Comparison of ENCODE assay signal across 9 mouse cellular contexts in genomic region chr15:100303428-100304018, GRCm38 (mm10). TPM values are rescaled to one million over a fixed set of nuclear protein-coding genes. Genes with fewer than 3 reads are reported as not detected.
DNase-seq lines count a peak whose midpoint lies in the region; ATAC-seq and TF ChIP-seq lines count a peak whose summit lies in the region.
"Had no signal": no experiment of that assay in that cellular context is flagged by ENCODE, and none has a peak within 500 bp of the region (broad histone marks: within the 10 kb centered on the region; RNA-seq: fewer than 3 reads in every experiment).

No protein-coding gene starts in this region.

- H3K9ac ChIP-seq in kidney, embryonic 14.5 days (ENCODE audit: low read depth, low read length) = no peak overlapping the region
- peak overlapping the region; percentile 72; the same call in 1 of the 2 replicates for H3K9ac ChIP-seq in forebrain, postnatal 0 days

- no peaks in the 10 kb centered on the region for H3K36me3 ChIP-seq in kidney, embryonic 14.5 days (ENCODE audit: control insufficient read depth, insufficient read depth, low read length)
- H3K36me3 ChIP-seq in forebrain, postnatal 0 days (ENCODE audit: insufficient read depth) = no peaks in the 10 kb centered on the region

- no peak overlapping the region; the same call in 1 of the 2 replicates for H3K4me3 ChIP-seq in kidney, embryonic 14.5 days (ENCODE audit: low read length)
- H3K4me3 ChIP-seq in bone marrow, adult 2 months (replicated peaks; ENCODE audit: control insufficient read depth, low read depth, low read length) = peak overlapping the region; percentile 37
- H3K4me3 ChIP-seq in forebrain, postnatal 0 days (ENCODE audit: low read depth, low read length) = peak overlapping the region; percentile 52

- 40% methylated on average over 8 of the region's 8 CpGs for WGBS in kidney, embryonic 14.5 days
- 10% methylated on average over 8 of the region's 8 CpGs for WGBS in bone marrow, adult 2 months
- 39% methylated on average over 8 of the region's 8 CpGs for WGBS in forebrain, postnatal 0 days

- no peak for TF ChIP-seq POLR2A in bone marrow, adult 2 months (IDR thresholded peaks at IDR 0.05; ENCODE audit: borderline replicate concordance, control insufficient read depth, low read depth, low read length)

- no peak for ATAC-seq in kidney, embryonic 14.5 days (ENCODE audit: low FRiP score, low TSS enrichment)
- no peak for ATAC-seq in forebrain, postnatal 0 days
- ATAC-seq in megakaryocyte-erythroid progenitor cell, adult 5-6 weeks (replicated peaks; ENCODE audit: low FRiP score, low TSS enrichment, poor library complexity, severe bottlenecking) = 0 out of 2 replicates have a peak, but pooled peaks have one; percentile 15

- no peak for DNase-seq in kidney, adult 9 months
- no peak for DNase-seq in forebrain, postnatal 0 days
- no peak for DNase-seq in adrenal gland, postnatal 14 days
- DNase-seq in embryo, embryonic 9.5 days (ENCODE audit: extremely low spot score) = no peak
- no peak for DNase-seq in urinary bladder, adult 2 months (ENCODE audit: low spot score)

- TF ChIP-seq CTCF in bone marrow, adult 2 months (IDR thresholded peaks at IDR 0.05; ENCODE audit: control insufficient read depth, insufficient read depth, low read length) = no peak
- TF ChIP-seq CTCF in forebrain, postnatal 0 days (IDR thresholded peaks at IDR 0.05; ENCODE audit: low read depth) = no peak

- H3K4me1 ChIP-seq in kidney, embryonic 14.5 days (ENCODE audit: control insufficient read depth, insufficient read depth, low read length) = peaks cover 6% of the 10 kb centered on the region; the same call in 1 of the 2 replicates
- no peaks in the 10 kb centered on the region; the same call in 1 of the 2 replicates for H3K4me1 ChIP-seq in bone marrow, adult 2 months (ENCODE audit: control insufficient read depth, insufficient read depth, low read length)
- no peaks in the 10 kb centered on the region for H3K4me1 ChIP-seq in forebrain, postnatal 0 days (ENCODE audit: insufficient read depth)

- peak overlapping the region; percentile 61 for H3K4me2 ChIP-seq in kidney, embryonic 14.5 days (replicated peaks; ENCODE audit: low read depth, low read length)
- H3K4me2 ChIP-seq in forebrain, postnatal 0 days (ENCODE audit: low read depth) = peak overlapping the region; percentile 87

- H3K9me3 ChIP-seq in kidney, embryonic 14.5 days (ENCODE audit: control insufficient read depth, low read length) = no peaks in the 10 kb centered on the region
- H3K9me3 ChIP-seq in forebrain, postnatal 0 days (ENCODE audit: low read length) = no peaks in the 10 kb centered on the region

- H3K27ac ChIP-seq in kidney, embryonic 14.5 days (ENCODE audit: low read depth, low read length) = peak overlapping the region; percentile 88
- peak overlapping the region; percentile 64 for H3K27ac ChIP-seq in bone marrow, adult 2 months (ENCODE audit: control insufficient read depth, insufficient read depth, low read depth, low read length, poor library complexity)
- H3K27ac ChIP-seq in forebrain, postnatal 0 days (ENCODE audit: low read depth, low read length) = no peak overlapping the region

- no peaks in the 10 kb centered on the region for H3K27me3 ChIP-seq in kidney, embryonic 14.5 days (ENCODE audit: control insufficient read depth, insufficient read depth, low read length)
- H3K27me3 ChIP-seq in forebrain, postnatal 0 days (ENCODE audit: insufficient read depth, low read length) = no peaks in the 10 kb centered on the region

RNA-seq across cellular contexts. Expression of gene Mettl7a1, which starts 0.4 kb away (rescaled TPM):
- 10.0 and 17.4 TPM in 2 replicates for polyA plus RNA-seq in kidney, embryonic 14.5 days (2014; fragmentation: Nextera tagmentation; extraction: Ambion mirVana)
- 29.4 and 34.3 TPM in 2 replicates for polyA plus RNA-seq in bone marrow, adult 2 months (2011; ENCODE audit: insufficient read depth, insufficient read length, low replicate concordance, missing spikeins)
- total RNA-seq in forebrain, postnatal 0 days (2014; rRNA removed) = 11.6 and 13.5 TPM in 2 replicates
- 1.2 and 2.3 TPM in 2 replicates for polyA plus RNA-seq in forebrain, postnatal 0 days (2015; fragmentation: Nextera tagmentation; extraction: Ambion mirVana)
- total RNA-seq in megakaryocyte-erythroid progenitor cell, adult 5-6 weeks (2014; fragmentation: Nextera tagmentation) = 38.9 and 45.1 TPM in 2 replicates
- total RNA-seq in megakaryocyte-erythroid progenitor cell, adult 5-6 weeks (2017) = 65.6 and 68.2 TPM in 2 replicates
- total RNA-seq in adrenal gland, postnatal 14 days (2021) = 83.1 and 102 TPM in 2 replicates
- 101 and 106 TPM in 2 replicates for polyA plus RNA-seq in urinary bladder, adult 2 months (2012; rRNA removed)

RNA-seq across cellular contexts. Expression of gene Tmprss12, which starts 22.9 kb away (rescaled TPM):
- not detected in 2 replicates for polyA plus RNA-seq in kidney, embryonic 14.5 days (2014; fragmentation: Nextera tagmentation; extraction: Ambion mirVana)
- polyA plus RNA-seq in bone marrow, adult 2 months (2011; ENCODE audit: insufficient read depth, insufficient read length, low replicate concordance, missing spikeins) = not detected in 2 replicates
- total RNA-seq in forebrain, postnatal 0 days (2014; rRNA removed) = not detected in 2 replicates
- not detected in 2 replicates for polyA plus RNA-seq in forebrain, postnatal 0 days (2015; fragmentation: Nextera tagmentation; extraction: Ambion mirVana)
- not detected in 2 replicates for total RNA-seq in megakaryocyte-erythroid progenitor cell, adult 5-6 weeks (2014; fragmentation: Nextera tagmentation)
- not detected in 2 replicates for total RNA-seq in megakaryocyte-erythroid progenitor cell, adult 5-6 weeks (2017)
- not detected in 2 replicates for total RNA-seq in adrenal gland, postnatal 14 days (2021)
- polyA plus RNA-seq in urinary bladder, adult 2 months (2012; rRNA removed) = not detected in 2 replicates
- total RNA-seq: hematopoietic stem cell, adult 5-6 weeks had no signal

RNA-seq across cellular contexts. Expression of gene Mettl7a3, which starts 31.2 kb away (rescaled TPM):
- polyA plus RNA-seq in kidney, embryonic 14.5 days (2014; fragmentation: Nextera tagmentation; extraction: Ambion mirVana) = not detected in 2 replicates
- not detected in 2 replicates for polyA plus RNA-seq in bone marrow, adult 2 months (2011; ENCODE audit: insufficient read depth, insufficient read length, low replicate concordance, missing spikeins)
- total RNA-seq in forebrain, postnatal 0 days (2014; rRNA removed) = not detected in 2 replicates
- not detected in 2 replicates for polyA plus RNA-seq in forebrain, postnatal 0 days (2015; fragmentation: Nextera tagmentation; extraction: Ambion mirVana)
- 0.26 TPM in 1 of 2 replicates, not detected in the other for total RNA-seq in megakaryocyte-erythroid progenitor cell, adult 5-6 weeks (2014; fragmentation: Nextera tagmentation)
- 1.7 TPM in 1 of 2 replicates, not detected in the other for total RNA-seq in megakaryocyte-erythroid progenitor cell, adult 5-6 weeks (2017)
- 0.26 TPM in 1 of 2 replicates, not detected in the other for total RNA-seq in adrenal gland, postnatal 14 days (2021)
- polyA plus RNA-seq in urinary bladder, adult 2 months (2012; rRNA removed) = 0.12 and 0.15 TPM in 2 replicates
- total RNA-seq: hematopoietic stem cell, adult 5-6 weeks had no signal

RNA-seq across cellular contexts. Expression of gene Methig1, which starts 49.4 kb away (rescaled TPM):
- 0.27 and 0.87 TPM in 2 replicates for polyA plus RNA-seq in kidney, embryonic 14.5 days (2014; fragmentation: Nextera tagmentation; extraction: Ambion mirVana)
- polyA plus RNA-seq in bone marrow, adult 2 months (2011; ENCODE audit: insufficient read depth, insufficient read length, low replicate concordance, missing spikeins) = not detected in 2 replicates
- not detected in 2 replicates for total RNA-seq in forebrain, postnatal 0 days (2014; rRNA removed)
- not detected in 2 replicates for polyA plus RNA-seq in forebrain, postnatal 0 days (2015; fragmentation: Nextera tagmentation; extraction: Ambion mirVana)
- not detected in 2 replicates for total RNA-seq in megakaryocyte-erythroid progenitor cell, adult 5-6 weeks (2014; fragmentation: Nextera tagmentation)
- total RNA-seq in megakaryocyte-erythroid progenitor cell, adult 5-6 weeks (2017) = not detected in 2 replicates
- total RNA-seq in adrenal gland, postnatal 14 days (2021) = 0.68 and 0.78 TPM in 2 replicates
- polyA plus RNA-seq in urinary bladder, adult 2 months (2012; rRNA removed) = not detected in 2 replicates
- total RNA-seq: hematopoietic stem cell, adult 5-6 weeks had no signal

RNA-seq across cellular contexts. Expression of gene Mettl7a2, which starts 49.5 kb away (rescaled TPM):
- not detected in 2 replicates for polyA plus RNA-seq in kidney, embryonic 14.5 days (2014; fragmentation: Nextera tagmentation; extraction: Ambion mirVana)
- not detected in 2 replicates for polyA plus RNA-seq in bone marrow, adult 2 months (2011; ENCODE audit: insufficient read depth, insufficient read length, low replicate concordance, missing spikeins)
- total RNA-seq in forebrain, postnatal 0 days (2014; rRNA removed) = not detected in 2 replicates
- polyA plus RNA-seq in forebrain, postnatal 0 days (2015; fragmentation: Nextera tagmentation; extraction: Ambion mirVana) = not detected in 2 replicates
- not detected in 2 replicates for total RNA-seq in megakaryocyte-erythroid progenitor cell, adult 5-6 weeks (2014; fragmentation: Nextera tagmentation)
- total RNA-seq in megakaryocyte-erythroid progenitor cell, adult 5-6 weeks (2017) = not detected in 2 replicates
- total RNA-seq in adrenal gland, postnatal 14 days (2021) = 1.5 and 2.2 TPM in 2 replicates
- 0.04 TPM in 1 of 2 replicates, not detected in the other for polyA plus RNA-seq in urinary bladder, adult 2 months (2012; rRNA removed)
- total RNA-seq: hematopoietic stem cell, adult 5-6 weeks had no signal
